Mouse (Mus musculus) midbrain, embryonic 16.5 days (tissue): ENCODE results near the gene Gpx3. TPM values are rescaled to one million over a fixed set of nuclear protein-coding genes. Genes with fewer than 3 reads are reported as not detected.
"Not testable (repeated sequence)": the region's sequence is repeated elsewhere in the genome, so short reads cannot be mapped to it uniquely, and the experiment has no call there.

Experiments
- ATAC-seq: fragments of 200-750 bp; cut with Nextera tagmentation; 2 replicates; pipeline ENCODE4 v1.8.0; 2017; ENCODE audit warnings: moderate TSS enrichment
- H3K27ac ChIP-seq: fragments of 300-500 bp; sonication (generic); 2 replicates; pipeline ENCODE4 v1.5.1; 2014; ENCODE audit warnings: mild to moderate bottlenecking, low read length, mixed read lengths
- H3K27me3 ChIP-seq: fragments of 300-500 bp; sonication (generic); 2 replicates; pipeline ENCODE4 v1.6.1; 2014; ENCODE audit warnings: low read depth, low read length, mixed read lengths; ENCODE audit not compliant: control insufficient read depth, insufficient read depth
- H3K36me3 ChIP-seq: fragments of 300-500 bp; sonication (generic); 2 replicates; pipeline ENCODE4 v1.6.1; 2014; ENCODE audit warnings: mild to moderate bottlenecking, low read length, moderate library complexity, mixed read lengths; ENCODE audit not compliant: control insufficient read depth, insufficient read depth
- H3K4me1 ChIP-seq: fragments of 300-500 bp; sonication (generic); 2 replicates; pipeline ENCODE4 v1.6.1; 2014; ENCODE audit warnings: mild to moderate bottlenecking, low read length, mixed read lengths; ENCODE audit not compliant: control insufficient read depth, insufficient read depth
- H3K4me2 ChIP-seq: fragments of 300-500 bp; sonication (generic); 2 replicates; pipeline ENCODE4 v1.6.1; 2014; ENCODE audit warnings: mild to moderate bottlenecking, low read length, mixed read lengths
- H3K4me3 ChIP-seq: fragments of 300-500 bp; sonication (generic); 2 replicates; pipeline ENCODE4 v1.5.1; 2014; ENCODE audit warnings: low read depth, mild to moderate bottlenecking, low read length, moderate library complexity, mixed read lengths
- H3K9ac ChIP-seq: fragments of 300-500 bp; sonication (generic); 2 replicates; pipeline ENCODE4 v1.6.1; 2014; ENCODE audit warnings: low read depth, low read length, mixed read lengths
- H3K9me3 ChIP-seq: fragments of 300-500 bp; sonication (generic); replicated peaks from 2 replicates; pipeline ENCODE4 v1.6.1; 2014; ENCODE audit warnings: mild to moderate bottlenecking, low read length, mixed read lengths; ENCODE audit not compliant: control insufficient read depth, poor library complexity, severe bottlenecking
- WGBS: fragments of 180-500 bp; shearing (Covaris S2); extraction: QIAGEN DNeasy Blood & Tissue Kit; methylation state at CpG from one replicate; pipeline ENCODE4 v1.1.7; 2014; 5-methylcytosine and 5-hydroxymethylcytosine counted together
- polyA plus RNA-seq: library from polyadenylated mRNA; unstranded; fragments of >200 nt; fragmentation: Nextera tagmentation; extraction: Ambion mirVana; gene quantifications from 2 replicates; pipeline ENCODE4 v1.2.1, GENCODE M21; 2015

The Gpx3 gene
- polyA plus RNA-seq = 29.4 and 40.5 TPM in 2 replicates

DNA sequence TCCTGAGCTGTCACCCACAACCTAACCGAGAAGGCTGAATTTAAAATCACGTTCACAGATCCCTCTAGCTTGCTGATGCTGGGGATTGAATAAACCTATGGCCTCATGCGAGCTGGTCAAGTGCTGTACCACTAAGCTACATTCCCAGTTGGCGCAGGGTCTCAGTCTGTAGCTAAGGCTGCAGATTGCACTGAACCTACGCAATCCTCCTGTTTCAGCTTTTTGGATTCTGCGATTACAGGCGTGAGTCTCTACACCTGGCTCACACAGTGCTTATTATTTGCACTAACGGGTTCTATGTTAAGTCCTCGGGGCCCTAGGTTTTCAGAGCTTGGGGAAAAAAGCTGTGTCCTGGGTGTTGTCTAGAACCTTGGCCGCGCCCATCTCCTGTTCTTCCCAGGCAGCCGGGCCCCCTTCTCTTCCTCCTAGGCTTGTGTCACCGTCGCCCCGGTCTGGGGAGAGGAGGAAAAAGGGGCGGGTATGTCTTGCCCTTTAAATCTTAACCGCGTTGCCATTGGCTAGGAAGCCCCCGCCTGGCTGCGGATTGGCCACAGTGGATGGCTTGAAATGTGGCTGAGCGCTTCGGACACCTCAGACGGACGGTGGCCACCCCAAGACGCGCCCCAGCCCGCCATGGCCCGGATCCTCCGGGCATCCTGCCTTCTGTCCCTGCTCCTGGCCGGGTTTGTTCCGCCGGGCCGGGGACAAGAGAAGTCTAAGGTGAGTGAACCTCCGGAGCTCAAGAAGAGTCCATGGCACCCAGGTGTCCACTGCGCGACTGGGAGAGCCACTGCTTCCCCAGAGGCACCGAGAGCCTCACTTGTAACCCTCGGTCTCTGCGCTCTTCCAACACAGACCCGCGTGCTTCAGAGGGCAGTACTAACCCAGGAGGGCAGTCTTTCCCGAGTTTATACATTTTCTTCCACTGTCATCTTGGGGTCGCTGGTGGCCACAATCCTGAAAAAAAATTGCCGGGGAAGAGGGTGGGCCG, at the start of gene Gpx3:
Gene Gpx3 (plus strand): TSS at position 121 of the 991 bp plus-strand sequence.
- ATAC-seq = peak; percentile 95
- Histone ChIP-seq H3K27ac (no peak within 1 kb of the TSS), H3K9me3 (no peaks in the 10 kb centered on the region), H3K9ac (peak within 1 kb of the TSS; percentile 68), H3K4me2 (peak within 1 kb of the TSS; percentile 95), H3K4me1 (peaks cover 8% of the 10 kb centered on the region; the same call in 1 of the 2 replicates), H3K4me3 (peak within 1 kb of the TSS; percentile 57), H3K36me3 (no peaks in the 10 kb centered on the region), H3K27me3 (no peaks in the 10 kb centered on the region)
- 14% methylated on average over 44 of the region's 45 CpGs for WGBS

DNA sequence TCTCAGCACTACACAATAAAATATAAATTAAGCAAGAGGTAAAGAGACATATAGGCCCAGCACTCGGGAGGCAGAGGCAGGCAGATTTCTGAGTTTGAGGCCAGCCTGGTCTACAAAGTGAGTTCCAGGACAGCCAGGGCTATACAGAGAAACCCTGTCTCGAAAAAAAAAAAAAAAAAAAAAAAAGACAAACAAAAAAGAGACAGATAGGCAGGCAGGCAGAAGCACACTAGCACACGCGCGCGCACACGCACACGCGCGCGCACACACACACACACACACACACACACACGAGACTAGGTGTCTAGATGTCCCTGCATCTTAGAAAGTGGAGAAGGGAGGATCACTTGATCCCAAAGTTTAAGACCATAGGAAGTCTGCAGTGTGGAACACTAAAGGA, 43.4 kb upstream of the Gpx3 start:
- not testable (repeated sequence) for H3K36me3 ChIP-seq, H3K9ac ChIP-seq, H3K9me3 ChIP-seq, H3K27ac ChIP-seq, H3K4me3 ChIP-seq, ATAC-seq, H3K27me3 ChIP-seq, H3K4me2 ChIP-seq
- H3K4me1 ChIP-seq = peaks cover 13% of the 10 kb centered on the region
- WGBS = 98% methylated on average over 11 of the region's 12 CpGs

DNA sequence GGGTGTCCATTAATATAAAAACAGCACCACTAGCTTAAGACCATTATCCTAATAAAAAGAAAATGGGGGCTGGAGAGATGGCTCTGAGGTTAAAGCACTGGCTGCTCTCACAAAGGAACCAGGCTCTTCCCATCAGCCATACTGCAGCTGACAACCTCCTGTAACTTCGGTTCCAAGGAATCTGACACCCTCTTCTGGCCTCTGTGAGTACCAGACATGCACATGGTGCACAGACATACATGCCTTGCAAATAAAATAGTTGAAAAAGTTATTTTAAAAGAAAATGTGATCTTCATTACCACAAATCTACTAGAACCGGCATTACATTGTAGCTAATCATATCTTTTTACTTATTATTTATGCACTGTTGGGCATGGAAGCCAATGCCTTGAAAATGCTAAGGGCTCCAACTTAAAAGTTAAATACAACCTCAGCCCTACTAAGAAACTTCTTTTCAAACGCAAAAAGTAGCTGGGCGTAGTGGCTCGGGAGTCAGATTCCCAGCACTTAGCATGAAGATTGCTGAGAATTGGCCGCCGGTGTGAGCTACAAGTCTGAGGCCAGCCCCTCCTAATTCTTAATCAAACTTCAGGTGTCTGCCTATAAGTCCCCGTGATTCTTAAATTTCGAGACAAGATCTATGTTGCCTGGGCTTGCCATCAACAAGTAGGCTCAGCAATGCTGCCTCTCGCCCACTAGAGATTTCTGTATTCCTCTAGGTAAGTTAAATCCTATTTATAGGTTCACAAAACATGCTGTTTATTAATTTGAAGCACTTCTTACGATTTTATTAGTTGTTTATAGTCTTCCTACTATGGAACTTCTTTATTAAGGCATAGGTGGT, 42.7 kb upstream of the Gpx3 start:
- 24% methylated on average over 11 of the region's 11 CpGs for WGBS
- no peaks in the 10 kb centered on the region for H3K9me3 ChIP-seq
- no peak for ATAC-seq
- H3K36me3 ChIP-seq = no peaks in the 10 kb centered on the region
- peak overlapping the region; percentile 85 for H3K4me2 ChIP-seq
- H3K27me3 ChIP-seq = no peaks in the 10 kb centered on the region
- peak overlapping the region; percentile 55 for H3K4me3 ChIP-seq
- H3K9ac ChIP-seq = peak overlapping the region; percentile 89
- H3K4me1 ChIP-seq = peaks cover 13% of the 10 kb centered on the region
- peak overlapping the region; percentile 94 for H3K27ac ChIP-seq

DNA sequence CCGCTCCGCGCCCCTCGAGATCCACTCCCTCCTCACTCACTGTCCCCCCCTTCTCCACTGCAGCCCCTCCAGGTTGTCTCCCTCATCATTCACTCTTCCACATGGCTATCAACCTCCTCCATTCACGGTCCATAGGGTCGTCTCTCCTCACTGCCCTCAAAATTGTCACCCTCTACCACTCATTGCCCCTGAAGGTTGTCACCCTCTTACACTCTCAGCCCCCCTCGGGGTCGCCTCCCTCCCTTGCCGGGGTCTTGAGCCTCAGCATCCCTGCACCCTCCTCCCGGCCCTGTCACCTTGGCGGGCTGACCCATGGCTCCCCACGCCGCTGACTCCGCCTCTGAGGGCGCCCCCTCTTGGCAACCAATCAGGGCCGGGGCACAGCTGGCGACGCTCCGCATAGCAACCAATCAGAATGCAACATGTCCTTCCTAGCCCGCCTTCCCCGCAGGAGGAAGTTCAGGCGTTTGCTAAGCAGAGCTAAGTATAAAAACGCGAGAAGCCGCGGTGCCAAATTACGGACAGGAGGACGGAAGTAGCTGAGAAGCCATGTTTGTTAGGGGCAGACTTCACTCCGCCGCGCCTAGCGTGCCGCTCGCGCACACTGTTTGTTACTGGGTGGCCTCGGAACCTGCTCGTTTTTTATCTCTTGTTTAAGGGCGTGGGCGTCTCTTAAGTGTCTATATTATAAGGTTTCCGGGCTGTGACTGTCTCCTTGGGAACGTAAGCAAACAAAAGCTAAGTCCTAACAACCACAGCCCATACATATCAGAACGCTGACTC, 41.8 kb upstream of the Gpx3 start, which contains the start of gene Lyrm7:
Gene Lyrm7 (minus strand): TSS at position 661 of the 783 bp plus-strand sequence.
- H3K27ac ChIP-seq = peak within 1 kb of the TSS; percentile 94
- no peaks in the 10 kb centered on the region for H3K9me3 ChIP-seq
- H3K36me3 ChIP-seq = no peaks in the 10 kb centered on the region
- peak within 1 kb of the TSS; percentile 89 for H3K9ac ChIP-seq
- peak within 1 kb of the TSS; percentile 85 for H3K4me2 ChIP-seq
- under 1% methylated on average over 42 of the region's 42 CpGs for WGBS
- peak; percentile 98 for ATAC-seq
- H3K4me1 ChIP-seq = peaks cover 14% of the 10 kb centered on the region
- peak within 1 kb of the TSS; percentile 55 for H3K4me3 ChIP-seq
- H3K27me3 ChIP-seq = no peaks in the 10 kb centered on the region

DNA sequence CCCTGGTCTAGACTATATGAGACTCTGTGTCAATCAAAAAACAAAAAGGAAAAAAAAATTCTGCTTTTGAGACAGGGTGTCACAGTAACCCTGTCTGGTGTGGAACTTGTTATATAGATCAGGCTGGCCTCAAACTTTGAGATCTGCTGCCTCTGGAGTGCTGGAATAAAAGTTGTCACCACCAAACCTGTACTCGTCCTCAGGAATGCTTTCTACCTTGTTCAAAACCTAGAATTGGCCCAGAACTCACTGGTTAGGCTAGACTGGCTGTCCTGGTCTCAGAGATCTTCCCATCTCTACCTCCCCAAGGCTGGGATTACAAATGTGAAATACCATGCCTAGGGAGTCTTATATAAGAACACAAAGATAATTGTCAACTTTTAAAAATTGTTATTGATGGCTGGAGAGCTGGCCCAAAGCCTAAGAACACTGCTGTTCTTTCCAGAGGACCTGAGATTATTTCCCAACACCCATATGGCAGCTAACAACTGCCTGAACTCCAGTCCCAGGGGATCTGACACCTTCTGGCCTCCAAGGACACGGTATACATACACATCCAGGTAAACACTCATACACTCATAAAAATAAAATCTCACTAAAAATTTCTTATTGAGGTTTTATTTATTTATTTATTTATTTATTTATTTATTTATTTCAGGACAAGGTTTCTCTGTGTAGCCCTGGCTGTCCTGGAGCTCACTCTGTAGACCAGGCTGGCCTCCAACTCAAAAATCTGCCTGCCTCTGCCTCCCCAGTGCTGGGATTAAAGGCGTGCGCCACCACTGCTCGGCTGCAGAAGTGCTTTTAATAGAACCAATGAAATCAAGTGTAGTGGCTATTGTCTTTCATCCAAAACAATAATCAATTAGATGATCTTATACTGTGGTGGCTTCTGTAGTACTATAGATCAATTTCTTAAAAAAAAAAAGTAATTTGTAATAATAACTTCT, 40.5 kb upstream of the Gpx3 start:
- ATAC-seq = no peak

DNA sequence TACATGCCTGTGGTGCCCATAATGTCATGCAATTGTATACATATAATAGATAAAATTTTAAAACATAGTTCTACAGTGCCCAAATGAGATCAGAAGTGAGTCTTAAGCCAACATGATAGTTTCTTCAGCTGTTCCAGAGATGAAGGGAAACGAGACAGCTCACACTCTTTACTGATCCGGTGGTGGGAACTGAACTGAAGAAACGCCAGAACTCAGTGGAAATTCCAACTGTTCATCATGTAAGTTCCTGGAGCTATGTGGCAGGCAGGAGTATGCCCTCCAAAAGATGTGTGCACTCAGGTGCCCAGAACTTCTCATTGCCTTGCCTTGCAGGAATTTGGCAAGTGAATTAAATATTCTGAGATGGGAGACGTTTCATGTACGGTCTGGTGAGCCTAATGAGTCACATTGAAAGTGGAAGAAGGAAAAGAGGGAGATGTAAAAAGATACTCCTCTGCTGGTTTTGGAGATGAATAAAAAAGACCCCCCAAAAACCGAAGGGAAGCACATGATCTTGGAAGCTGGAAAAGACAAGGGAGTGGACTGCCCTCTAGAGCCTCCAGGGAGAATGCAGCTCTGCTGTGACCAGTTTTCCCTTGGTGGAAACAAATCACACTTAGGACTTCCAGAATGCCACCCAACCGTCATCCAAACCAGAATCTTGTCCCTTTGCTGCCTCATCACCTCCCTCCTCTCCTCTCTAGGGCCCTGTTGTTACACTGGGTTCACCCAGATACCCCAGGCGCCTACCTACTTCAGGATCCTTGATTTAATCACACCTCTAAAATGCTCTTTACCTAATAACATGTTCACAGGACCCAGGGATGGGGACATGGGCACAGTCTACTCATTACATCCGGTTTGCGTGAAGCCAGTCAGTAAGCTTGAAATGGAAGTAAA, 39.4 kb upstream of the Gpx3 start:
- 48% methylated on average over 10 of the region's 10 CpGs for WGBS
- no peaks in the 10 kb centered on the region for H3K27me3 ChIP-seq
- H3K9ac ChIP-seq = no peak overlapping the region
- no peak overlapping the region for H3K27ac ChIP-seq
- no peaks in the 10 kb centered on the region for H3K36me3 ChIP-seq
- ATAC-seq = no peak
- no peaks in the 10 kb centered on the region for H3K9me3 ChIP-seq
- peak overlapping the region; percentile 29; the same call in 1 of the 2 replicates for H3K4me2 ChIP-seq
- peaks cover 25% of the 10 kb centered on the region for H3K4me1 ChIP-seq
- H3K4me3 ChIP-seq = no peak overlapping the region

More for the DNA sequence above, 40.5 kb upstream of the Gpx3 start:
- Histone ChIP-seq H3K4me3 (no peak overlapping the region), H3K4me2 (no peak overlapping the region), H3K27me3 (no peaks in the 10 kb centered on the region), H3K36me3 (no peaks in the 10 kb centered on the region), H3K9ac (no peak overlapping the region), H3K9me3 (no peaks in the 10 kb centered on the region), H3K4me1 (peaks cover 17% of the 10 kb centered on the region), H3K27ac (no peak overlapping the region; the same call in 1 of the 2 replicates)
- WGBS = 96% methylated on average over 5 of the region's 5 CpGs

DNA sequence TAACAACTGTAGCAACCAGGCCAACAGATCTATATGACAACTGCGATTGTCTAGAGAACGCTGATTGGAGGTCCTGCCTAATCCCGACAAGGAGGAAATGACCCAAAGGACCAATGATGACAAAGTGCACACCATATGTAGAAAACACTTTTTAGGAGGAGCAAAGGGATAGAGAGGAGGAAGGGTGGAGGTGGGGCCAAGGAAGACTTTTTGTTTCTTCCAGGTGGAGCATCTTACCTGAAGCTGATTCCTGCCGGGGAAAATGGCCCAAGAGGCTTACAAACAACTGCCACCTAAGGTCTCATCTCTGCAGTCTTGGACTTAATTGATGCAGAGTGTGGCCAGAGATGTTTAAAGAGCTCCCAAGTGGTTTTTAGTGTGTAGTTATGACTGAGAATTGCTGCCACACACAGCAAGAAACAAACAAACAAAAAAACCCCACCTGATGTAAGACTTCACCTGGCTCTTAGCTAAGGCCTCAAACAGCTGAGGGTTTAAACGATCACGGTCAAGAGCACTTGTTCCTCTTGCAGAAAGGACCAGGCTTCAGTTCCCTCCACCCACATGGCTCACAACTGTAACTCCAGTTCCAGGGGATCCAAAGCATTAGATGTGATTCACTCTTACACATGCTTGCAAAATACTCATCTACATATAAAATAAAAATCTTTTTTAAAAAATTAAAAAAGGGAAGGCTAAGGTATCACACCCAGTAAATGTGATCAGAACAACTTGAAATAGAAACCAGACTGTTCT, 36.7 kb upstream of the Gpx3 start:
- ATAC-seq = no peak
- WGBS = 77% methylated on average over 6 of the region's 6 CpGs

More for the DNA sequence above, 36.7 kb upstream of the Gpx3 start:
- H3K27me3 ChIP-seq = no peaks in the 10 kb centered on the region
- peak overlapping the region; percentile 77 for H3K4me3 ChIP-seq
- H3K4me1 ChIP-seq = peaks cover 39% of the 10 kb centered on the region
- peak overlapping the region; percentile 80 for H3K4me2 ChIP-seq
- peak overlapping the region; percentile 66 for H3K9ac ChIP-seq
- H3K9me3 ChIP-seq = no peaks in the 10 kb centered on the region
- H3K36me3 ChIP-seq = peaks cover 5% of the 10 kb centered on the region; the same call in 1 of the 2 replicates
- peak overlapping the region; percentile 91 for H3K27ac ChIP-seq
